Mouse (Mus musculus): ENCODE results near the gene Lactb.
A peak's percentile ranks its signal among the peaks of the same experiment; 100 is the strongest.
"Not testable (repeated sequence)": the region's sequence is repeated elsewhere in the genome, so short reads cannot be mapped to it uniquely, and the experiment has no call there.

Gene Lactb

DNA sequence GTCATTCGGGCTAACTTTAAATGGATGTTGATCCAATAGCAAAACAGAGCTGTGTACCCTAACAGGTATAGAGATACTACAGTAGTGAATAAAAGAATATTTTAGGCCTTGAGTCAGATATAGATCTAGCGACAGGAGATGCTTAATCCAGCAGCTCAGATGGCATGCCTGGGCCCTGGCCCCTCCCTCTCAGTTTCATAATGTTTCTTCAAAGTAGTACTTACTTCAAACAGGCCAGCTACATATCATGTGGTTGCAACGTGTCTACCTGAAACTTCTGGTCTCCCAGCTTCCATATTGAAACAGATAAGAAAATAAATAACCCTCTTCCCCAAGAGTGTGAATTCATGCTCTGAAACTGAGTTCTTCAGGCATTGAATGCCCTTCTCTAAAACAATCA is 49.4 kb downstream of the Lactb start:
- DNase-seq (ENCODE audit: extremely low read depth, low read depth, low spot score), result no peak

DNA sequence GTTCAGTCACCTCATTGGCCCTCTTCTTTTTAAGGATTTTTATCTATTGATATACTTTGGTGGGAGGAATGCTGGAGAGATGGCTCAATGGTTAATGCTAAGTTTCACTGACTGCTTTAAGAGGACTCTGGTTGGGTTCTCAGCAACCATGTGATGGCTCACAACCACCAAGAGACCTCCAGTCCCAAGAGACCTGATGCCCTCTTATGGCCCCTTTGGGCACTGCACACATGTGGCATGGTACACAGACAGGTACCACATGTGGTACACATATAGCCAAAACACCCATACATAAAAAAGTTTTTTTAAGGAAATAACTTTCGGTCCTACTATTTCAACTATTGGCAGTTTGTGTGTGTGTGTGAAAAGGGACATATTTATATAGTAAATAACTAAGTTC is 53.2 kb downstream of the Lactb start:
- no peak for DNase-seq (ENCODE audit: extremely low read depth, low read depth, low spot score)

- no peak for DNase-seq (ENCODE audit: extremely low read depth, low read depth, low spot score)
These were observed 54.6 kb downstream of the Lactb start for GRCm38 (mm10) chr9:66920488-66921279.

- DNase-seq (ENCODE audit: extremely low read depth, low read depth, low spot score), result no peak
These were observed 55.3 kb downstream of the Lactb start for GRCm38 (mm10) chr9:66919981-66920380.

GRCm38 (mm10) chr9:66919382-66919971 is 55.8 kb downstream of the Lactb start, which contains the start of gene Rab8b:
Gene Rab8b, minus strand, starts transcription at chr9:66919687.
- peak; percentile 52 for DNase-seq (ENCODE audit: extremely low read depth, low read depth, low spot score)

DNA sequence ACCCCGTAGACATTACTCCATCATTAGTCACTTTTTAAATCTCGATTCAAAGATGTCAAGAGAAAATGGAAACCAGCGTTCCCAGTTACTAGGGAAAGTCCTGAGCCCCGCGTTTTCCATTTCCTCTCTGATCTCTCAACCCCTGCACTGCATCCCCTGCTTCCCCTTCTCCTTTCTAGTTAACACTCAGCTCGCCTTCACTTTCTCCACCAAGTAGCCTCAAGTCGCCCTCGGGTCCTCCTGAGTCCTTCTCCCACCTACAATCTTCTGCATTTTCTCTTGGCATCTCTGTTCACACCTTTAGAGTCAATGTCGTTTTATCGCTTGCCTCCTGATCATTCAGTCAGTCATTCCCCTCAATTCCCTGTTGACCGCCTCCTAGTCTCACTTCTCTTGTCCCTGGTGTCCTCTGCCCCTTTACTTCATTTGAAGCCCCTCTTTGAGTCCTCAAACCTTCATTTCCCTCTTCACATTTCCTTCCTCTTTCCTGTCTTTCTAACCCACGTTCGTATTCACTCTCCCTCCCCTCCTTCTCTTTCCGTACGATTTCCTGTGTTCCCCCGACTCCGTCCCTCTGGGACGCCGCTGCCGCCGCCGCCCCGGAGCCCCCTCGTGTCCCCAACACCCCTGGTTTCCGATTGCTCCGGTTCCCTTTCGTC is 56.5 kb downstream of the Lactb start:
- no peak for DNase-seq (ENCODE audit: extremely low read depth, low read depth, low spot score)

DNA sequence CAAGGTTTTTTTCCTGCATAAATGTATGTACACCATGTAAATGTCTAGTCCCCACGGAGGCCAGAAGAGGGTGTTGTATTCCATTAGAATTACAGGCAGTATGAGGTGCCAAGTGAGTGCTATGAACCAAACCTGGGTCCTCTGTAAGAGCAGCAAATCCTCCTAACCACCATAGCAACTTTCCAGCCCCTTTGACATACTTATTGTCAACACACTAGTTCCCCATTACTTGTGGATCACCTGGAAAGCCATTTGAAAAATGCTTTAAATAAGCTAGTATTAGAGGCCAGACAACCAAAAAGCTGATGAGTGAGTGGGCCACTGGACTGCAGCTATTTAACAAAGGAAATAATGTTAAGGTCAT is 57.4 kb downstream of the Lactb start:
- no peak for DNase-seq (ENCODE audit: extremely low read depth, low read depth, low spot score)

- no peak for DNase-seq (ENCODE audit: extremely low read depth, low read depth, low spot score)
These were observed 57.9 kb downstream of the Lactb start for GRCm38 (mm10) chr9:66917216-66917891.

DNA sequence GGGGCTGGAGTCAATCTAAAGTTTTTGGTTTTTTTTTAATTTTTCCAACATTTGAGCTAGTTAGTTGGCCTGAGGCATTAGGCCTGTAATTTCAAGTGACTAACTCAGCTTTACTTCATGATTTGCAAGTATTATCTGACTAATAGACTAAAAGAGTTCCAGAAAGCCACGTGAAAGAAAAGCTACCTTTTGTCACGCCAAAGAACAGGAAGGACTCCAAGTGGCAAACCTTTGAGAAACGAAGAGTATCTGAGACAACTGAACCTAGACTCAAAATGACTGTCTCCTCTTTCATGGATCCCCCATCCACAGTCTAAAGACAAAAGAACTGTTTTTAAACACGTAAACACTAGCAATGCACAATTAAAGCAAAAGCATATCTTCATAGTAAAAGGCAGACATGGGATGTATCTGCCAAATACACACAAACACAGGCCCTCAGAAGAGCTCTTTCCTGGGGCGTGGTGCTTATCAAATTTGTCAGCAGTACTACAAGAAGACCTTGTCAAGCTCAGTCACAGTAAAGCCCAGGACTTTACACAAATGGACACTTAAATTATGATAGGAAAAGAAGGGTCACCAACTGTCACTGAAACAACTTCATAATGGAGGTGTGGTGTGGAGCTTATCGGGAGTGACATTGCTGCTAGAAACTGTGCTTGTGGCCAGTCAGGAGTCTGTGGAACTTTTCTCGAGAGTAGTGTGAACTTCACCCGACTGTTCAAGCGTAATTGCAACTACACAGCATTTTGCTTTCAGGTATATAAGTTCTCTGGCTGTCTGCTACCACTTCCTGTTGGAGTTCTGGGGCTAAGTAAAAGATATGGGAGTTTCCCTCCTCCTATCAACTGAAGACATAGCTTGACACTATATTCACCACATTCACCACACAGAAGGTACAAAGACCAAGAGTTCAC is 59.2 kb downstream of the Lactb start:
- DNase-seq (ENCODE audit: extremely low read depth, low read depth, low spot score), result no peak

- no peak for DNase-seq (ENCODE audit: extremely low read depth, low read depth, low spot score)
These were observed 59.9 kb downstream of the Lactb start for GRCm38 (mm10) chr9:66915401-66915800.

DNA sequence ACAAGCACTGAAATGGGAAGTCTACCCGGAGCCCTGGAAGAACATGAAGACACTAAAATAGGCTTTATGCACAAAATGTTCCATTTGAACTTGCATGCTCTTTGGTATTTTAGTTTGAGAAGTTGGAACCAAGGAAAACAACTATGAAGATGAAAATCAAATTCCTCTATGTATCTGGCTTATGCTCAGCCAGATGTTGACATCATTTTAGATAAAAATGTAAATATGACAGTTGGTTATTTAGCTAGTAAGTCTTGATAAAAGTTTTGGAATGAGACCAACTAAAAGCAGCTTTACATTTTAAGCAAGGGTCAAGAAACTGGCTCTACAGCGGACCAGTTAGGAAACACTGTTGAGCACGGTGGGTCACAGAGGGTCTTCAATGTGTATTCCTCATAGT is 60.7 kb downstream of the Lactb start:
- DNase-seq (ENCODE audit: extremely low read depth, low read depth, low spot score), result no peak

GRCm38 (mm10) chr9:66913254-66913934 is 61.9 kb downstream of the Lactb start:
- not testable (repeated sequence) for DNase-seq (ENCODE audit: extremely low read depth, low read depth, low spot score)

- DNase-seq (ENCODE audit: extremely low read depth, low read depth, low spot score), result no peak
These were observed 63.0 kb downstream of the Lactb start for GRCm38 (mm10) chr9:66912304-66912703.

GRCm38 (mm10) chr9:66910677-66911076 is 64.6 kb downstream of the Lactb start:
- no peak for DNase-seq (ENCODE audit: extremely low read depth, low read depth, low spot score)

GRCm38 (mm10) chr9:66909922-66910321 is 65.4 kb downstream of the Lactb start:
- no peak for DNase-seq (ENCODE audit: extremely low read depth, low read depth, low spot score)

- DNase-seq (ENCODE audit: extremely low read depth, low read depth, low spot score), result no peak
These were observed 67.4 kb downstream of the Lactb start for GRCm38 (mm10) chr9:66907746-66908397.

- no peak for DNase-seq (ENCODE audit: extremely low read depth, low read depth, low spot score)
These were observed 68.2 kb downstream of the Lactb start for GRCm38 (mm10) chr9:66907126-66907525.

- peak; percentile 83 for DNase-seq (ENCODE audit: extremely low read depth, low read depth, low spot score)
These were observed 69.3 kb downstream of the Lactb start for GRCm38 (mm10) chr9:66905990-66906389.

Data from fat pad, adult 2 months (tissue).